Mouse (Mus musculus) hindbrain, postnatal 0 days (tissue): Measurements from ENCODE around the gene Upk3b. TPM values are rescaled to one million over a fixed set of nuclear protein-coding genes. Genes with fewer than 3 reads are reported as not detected.

Experiments used
- ATAC-seq: fragments of 200-750 bp; cut with Nextera tagmentation; 2 replicates; pipeline ENCODE4 v1.8.0; 2017; ENCODE audit warnings: mild to moderate bottlenecking, moderate TSS enrichment, moderate library complexity
- DNase-seq: peaks from one replicate; pipeline ENCODE4 v3.0.0-alpha.2; 2015; ENCODE audit warnings: low spot score
- H3K27ac ChIP-seq: fragments of 300-500 bp; sonication (generic); 2 replicates; pipeline ENCODE4 v1.5.1; 2014; ENCODE audit warnings: mild to moderate bottlenecking
- H3K27me3 ChIP-seq: fragments of 300-500 bp; sonication (generic); 2 replicates; pipeline ENCODE4 v1.6.1; 2014; ENCODE audit warnings: low read length, mixed read lengths; ENCODE audit not compliant: insufficient read depth
- H3K36me3 ChIP-seq: fragments of 300-500 bp; sonication (generic); 2 replicates; pipeline ENCODE4 v1.6.1; 2014; ENCODE audit warnings: low read length, mixed read lengths; ENCODE audit not compliant: insufficient read depth
- H3K4me1 ChIP-seq: fragments of 300-500 bp; sonication (generic); 2 replicates; pipeline ENCODE4 v1.6.1; 2014; ENCODE audit warnings: antibody characterized with exemption, low read length, mixed read lengths; ENCODE audit not compliant: insufficient read depth
- H3K4me2 ChIP-seq: fragments of 300-500 bp; sonication (generic); 2 replicates; pipeline ENCODE4 v1.6.1; 2014; ENCODE audit warnings: low read depth, mild to moderate bottlenecking, low read length, moderate library complexity, mixed read lengths
- H3K4me3 ChIP-seq: fragments of 300-500 bp; sonication (generic); 2 replicates; pipeline ENCODE4 v1.5.1; 2014; ENCODE audit warnings: low read length
- H3K9ac ChIP-seq: fragments of 300-500 bp; sonication (generic); replicated peaks from 2 replicates; pipeline ENCODE4 v1.6.1; 2014; ENCODE audit warnings: mild to moderate bottlenecking, low read length, moderate library complexity, mixed read lengths
- H3K9me3 ChIP-seq: fragments of 300-500 bp; sonication (generic); 2 replicates; pipeline ENCODE4 v1.6.1; 2016; ENCODE audit warnings: low read length, mixed read lengths
- CTCF ChIP-seq: IDR thresholded peaks from 2 replicates; pipeline ENCODE4 v1.5.1; 2016; ENCODE audit warnings: antibody characterized with exemption, control low read depth, low read depth
- WGBS: fragments of 180-500 bp; shearing (Covaris S2); extraction: QIAGEN DNeasy Blood & Tissue Kit; methylation state at CpG from one replicate; pipeline ENCODE4 v1.1.7; 2014; 5-methylcytosine and 5-hydroxymethylcytosine counted together
- polyA plus RNA-seq: library from polyadenylated mRNA; unstranded; fragments of >200 nt; fragmentation: Nextera tagmentation; extraction: Ambion mirVana; gene quantifications from 2 replicates; pipeline ENCODE4 v1.2.1, GENCODE M21; 2015
- total RNA-seq: library from RNA; depleted of rRNA; stranded (reverse); fragments of >200 nt; gene quantifications from 2 replicates; pipeline ENCODE4 v1.2.3, GENCODE M21; 2014

The Upk3b gene
- total and polyA plus RNA-seq, 2 experiments from 2014 or later, result not detected

DNA sequence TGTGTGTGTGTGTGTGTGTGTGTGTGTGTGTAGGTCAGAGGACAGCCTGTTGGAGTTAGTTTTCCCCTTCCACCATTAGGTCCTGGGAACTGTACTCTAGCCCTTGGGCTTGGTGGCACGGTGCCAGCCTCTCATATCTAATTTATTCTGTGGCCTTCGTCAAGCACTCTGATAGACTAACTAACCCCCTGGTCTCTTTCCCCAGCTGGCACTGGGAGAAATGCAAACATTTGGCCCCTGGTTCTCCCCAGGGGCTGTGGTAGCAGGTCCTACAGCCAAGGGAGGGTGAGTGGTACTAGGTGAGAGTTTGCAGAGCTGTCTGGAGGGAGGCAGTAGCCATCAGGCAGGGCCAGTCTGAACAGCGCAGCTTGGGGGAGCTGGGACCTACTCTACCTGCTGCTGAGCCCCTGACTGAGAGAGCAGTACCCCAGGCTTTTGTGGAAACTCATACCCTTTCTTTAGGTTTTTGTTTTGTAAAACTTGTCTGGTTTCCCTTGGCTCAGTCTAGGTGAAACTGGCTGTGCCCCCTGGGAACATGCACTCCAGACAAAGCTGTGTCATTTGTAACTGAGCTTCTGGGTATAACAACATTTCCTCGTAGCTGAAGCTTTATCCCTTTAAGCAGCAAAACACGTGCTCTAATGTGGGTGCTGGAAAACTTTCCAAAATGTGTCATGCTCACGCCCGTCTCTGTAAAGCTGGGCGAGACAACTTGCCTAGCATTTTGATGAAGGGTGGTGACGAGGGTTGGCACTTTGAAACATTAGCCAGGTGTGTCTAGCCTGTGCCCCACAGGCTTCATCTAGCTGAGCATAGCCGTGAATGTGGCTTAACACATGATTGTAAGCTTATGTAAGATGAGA, 22.1 kb upstream of the Upk3b start:
- Histone ChIP-seq H3K4me3 (no peak overlapping the region), H3K9me3 (no peaks in the 10 kb centered on the region), H3K36me3 (peaks cover 14% of the 10 kb centered on the region), H3K9ac (no peak overlapping the region), H3K4me2 (no peak overlapping the region), H3K27me3 (no peaks in the 10 kb centered on the region), H3K4me1 (0 out of 2 replicates have a peak, but pooled peaks cover 2% of the 10 kb centered on the region), H3K27ac (no peak overlapping the region; the same call in 1 of the 2 replicates)
- no peak for ATAC-seq
- WGBS, result 47% methylated on average over 10 of the region's 10 CpGs
- DNase-seq, result peak; percentile 35
- TF ChIP-seq CTCF, result no peak

DNA sequence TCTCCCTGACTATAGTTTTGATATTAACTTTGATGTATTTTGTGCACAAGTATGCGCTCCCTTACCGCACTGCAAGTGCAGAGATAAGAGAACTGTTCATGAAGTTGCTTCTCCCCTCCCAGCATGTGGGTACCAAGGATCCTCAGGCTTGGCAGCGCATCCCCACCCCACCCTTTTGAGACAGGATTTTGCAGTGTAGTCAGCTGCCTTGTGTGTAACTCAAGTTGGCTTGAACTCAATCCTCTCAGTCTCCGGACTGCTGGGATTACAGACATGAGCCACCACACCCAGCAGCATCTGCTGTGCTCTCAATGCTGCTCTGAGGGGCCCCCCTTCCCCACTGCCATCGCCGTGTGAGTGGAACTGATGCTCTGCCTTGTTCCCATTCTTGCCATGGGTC, 21.0 kb upstream of the Upk3b start:
- Histone ChIP-seq H3K4me3 (no peak overlapping the region), H3K4me2 (no peak overlapping the region), H3K36me3 (peaks cover 4% of the 10 kb centered on the region), H3K27me3 (no peaks in the 10 kb centered on the region), H3K4me1 (0 out of 2 replicates have a peak, but pooled peaks cover 2% of the 10 kb centered on the region), H3K9me3 (no peaks in the 10 kb centered on the region), H3K27ac (no peak overlapping the region), H3K9ac (no peak overlapping the region)
- TF ChIP-seq CTCF, result no peak
- 56% methylated on average over 6 of the region's 6 CpGs for WGBS
- peak; percentile 42 for DNase-seq
- no peak for ATAC-seq

DNA sequence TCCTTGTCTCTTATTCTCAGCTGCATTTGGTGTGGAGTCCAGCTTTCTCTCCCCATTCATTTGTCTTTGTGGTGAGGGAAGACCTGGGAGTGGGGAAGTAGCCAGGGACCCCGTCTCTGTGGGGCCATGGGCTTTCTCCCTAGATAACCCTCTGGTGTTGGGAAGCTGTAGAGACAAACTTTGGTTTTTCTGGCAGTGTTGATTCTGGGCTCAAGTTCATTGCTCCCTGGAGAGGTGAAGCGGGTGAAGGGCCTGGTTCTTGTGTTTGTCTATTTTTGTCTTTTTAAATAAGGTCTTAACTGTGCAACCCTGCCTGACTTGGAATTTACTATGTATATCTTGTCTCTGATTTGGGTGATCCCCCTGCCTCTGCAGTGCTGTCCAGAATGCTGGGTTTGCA, 19.6 kb upstream of the Upk3b start:
- H3K4me2 ChIP-seq, result no peak overlapping the region
- TF ChIP-seq CTCF, result no peak
- no peak overlapping the region for H3K4me3 ChIP-seq
- H3K9me3 ChIP-seq, result no peaks in the 10 kb centered on the region
- 75% methylated on average over 2 of the region's 2 CpGs for WGBS
- H3K4me1 ChIP-seq, result 0 out of 2 replicates have a peak, but pooled peaks cover 2% of the 10 kb centered on the region
- no peak overlapping the region for H3K27ac ChIP-seq
- no peaks in the 10 kb centered on the region; the same call in 1 of the 2 replicates for H3K36me3 ChIP-seq
- no peaks in the 10 kb centered on the region for H3K27me3 ChIP-seq
- DNase-seq, result no peak
- H3K9ac ChIP-seq, result no peak overlapping the region
- no peak for ATAC-seq

DNA sequence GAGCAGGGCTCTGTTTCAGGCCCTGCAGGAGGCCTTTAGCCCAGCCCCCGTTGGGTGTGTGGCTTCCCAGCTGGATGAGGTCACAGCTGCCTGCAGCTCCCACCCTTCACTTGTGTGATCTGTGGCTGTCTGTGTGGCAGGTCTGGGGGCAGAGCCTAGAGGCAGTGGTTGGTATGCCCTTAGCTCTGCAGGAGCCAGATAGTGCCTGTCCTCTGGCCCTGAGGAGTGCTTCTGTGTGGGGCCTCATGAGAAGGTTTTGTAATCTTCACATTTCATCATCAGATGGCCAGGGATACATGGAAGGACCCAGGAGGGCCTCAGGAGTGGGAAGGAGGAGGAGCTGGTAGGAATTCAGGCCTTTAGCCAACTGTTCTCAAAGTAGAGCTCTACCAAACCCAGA, 18.4 kb upstream of the Upk3b start:
- no peak for TF ChIP-seq CTCF
- Histone ChIP-seq H3K27ac (no peak overlapping the region), H3K4me2 (no peak overlapping the region), H3K9me3 (no peaks in the 10 kb centered on the region), H3K36me3 (no peaks in the 10 kb centered on the region; the same call in 1 of the 2 replicates), H3K27me3 (no peaks in the 10 kb centered on the region), H3K9ac (no peak overlapping the region), H3K4me1 (0 out of 2 replicates have a peak, but pooled peaks cover 2% of the 10 kb centered on the region), H3K4me3 (no peak overlapping the region)
- DNase-seq (no peak), ATAC-seq (no peak)
- 53% methylated on average over 1 of the region's 1 CpGs for WGBS

DNA sequence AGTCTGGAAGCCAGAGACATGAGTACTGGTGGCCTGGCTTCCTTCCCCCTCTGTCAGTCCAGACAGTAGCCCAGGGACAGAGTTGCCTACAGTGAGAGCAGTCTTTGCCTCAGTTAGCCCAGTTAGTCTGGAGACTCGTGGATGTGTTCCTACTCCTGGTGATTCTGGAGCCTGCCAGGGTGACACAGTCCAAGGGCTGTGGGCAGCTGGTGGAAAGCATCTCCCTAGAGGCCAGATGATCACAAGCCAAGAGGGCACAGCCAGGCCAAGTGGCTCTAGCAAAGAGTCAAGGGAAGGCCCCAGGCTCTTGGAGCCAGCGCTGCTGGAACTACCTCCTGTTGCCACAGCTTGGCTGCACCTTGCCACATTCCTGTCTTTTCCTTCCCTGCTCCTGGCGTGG, 12.6 kb upstream of the Upk3b start:
- no peaks in the 10 kb centered on the region for H3K9me3 ChIP-seq
- no peak overlapping the region for H3K4me3 ChIP-seq
- H3K4me2 ChIP-seq, result no peak overlapping the region
- WGBS, result 66% methylated on average over 3 of the region's 3 CpGs
- H3K4me1 ChIP-seq, result no peaks in the 10 kb centered on the region
- peaks cover 40% of the 10 kb centered on the region for H3K36me3 ChIP-seq
- no peak overlapping the region for H3K9ac ChIP-seq
- no peak for TF ChIP-seq CTCF
- H3K27me3 ChIP-seq, result no peaks in the 10 kb centered on the region
- no peak overlapping the region for H3K27ac ChIP-seq
- DNase-seq (no peak), ATAC-seq (no peak)

DNA sequence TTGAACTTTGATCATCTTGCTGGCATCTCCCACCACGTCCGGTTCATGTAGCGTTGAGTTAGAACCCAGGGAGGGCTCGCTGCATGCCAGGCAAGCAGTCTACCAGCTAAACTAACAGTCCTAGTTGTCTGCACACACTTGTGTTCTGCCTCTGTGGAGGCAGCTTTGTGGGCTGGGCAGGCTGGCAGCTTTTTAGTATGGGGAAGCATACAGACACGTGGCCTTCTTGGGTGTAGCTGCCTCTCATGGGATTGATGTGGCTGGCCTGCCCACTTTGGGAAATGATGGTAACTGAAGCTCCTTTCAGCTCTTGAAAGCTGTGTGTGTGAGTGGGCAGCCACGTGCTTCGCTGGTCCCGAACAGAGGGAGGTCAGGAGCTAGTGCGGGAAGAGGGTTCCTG, 11.4 kb upstream of the Upk3b start:
- Histone ChIP-seq H3K27me3 (no peaks in the 10 kb centered on the region), H3K27ac (no peak overlapping the region), H3K9ac (no peak overlapping the region), H3K36me3 (peaks cover 50% of the 10 kb centered on the region), H3K4me2 (no peak overlapping the region), H3K4me1 (no peaks in the 10 kb centered on the region), H3K9me3 (no peaks in the 10 kb centered on the region), H3K4me3 (no peak overlapping the region)
- WGBS, result 75% methylated on average over 9 of the region's 9 CpGs
- TF ChIP-seq CTCF, result no peak
- DNase-seq (no peak), ATAC-seq (no peak)
